In the genomic region with DNA sequence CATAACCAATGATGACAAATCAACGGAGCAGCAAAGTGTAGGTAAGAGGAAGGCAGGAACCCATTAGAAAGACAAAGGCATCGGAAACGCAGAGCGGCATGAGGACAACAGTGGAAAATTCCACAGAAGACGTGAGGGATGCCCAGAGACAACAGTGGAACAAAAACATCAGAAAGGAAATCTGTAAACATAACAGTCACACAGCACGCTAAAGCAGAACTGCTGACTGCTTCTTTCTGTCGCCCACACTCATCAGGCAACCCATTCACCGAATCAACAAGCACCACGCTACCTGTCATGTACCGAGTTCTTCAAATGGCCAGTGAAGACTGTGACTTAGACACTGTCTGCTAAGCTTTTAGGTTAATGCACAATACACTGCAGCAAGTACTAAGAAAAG, we compare ENCODE assay signal across 21 mouse cellular contexts. TPM values are rescaled to one million over a fixed set of nuclear protein-coding genes. Genes with fewer than 3 reads are reported as not detected.
DNase-seq lines count a peak whose midpoint lies in the region; ATAC-seq lines count a peak whose summit lies in the region.
"Had no signal": no experiment of that assay in that cellular context is flagged by ENCODE, and none has a peak within 500 bp of the region (broad histone marks: within the 10 kb centered on the region; RNA-seq: fewer than 3 reads in every experiment).

No protein-coding gene starts in this region.

- DNase-seq in retina, embryonic 14.5 days (ENCODE audit: low spot score): peak; percentile 21
- DNase-seq in heart, postnatal 4 days: no peak
- no peak for DNase-seq in left cerebral cortex, adult 18-20 months (ENCODE audit: low spot score in 2 of 2)
- DNase-seq in left cerebral cortex, adult 9 months (ENCODE audit: low spot score in 2 of 2): no peak
- DNase-seq: adrenal gland, postnatal 10 days; adrenal gland, postnatal 36 days; cerebellum, adult 18-20 months; cerebellum, adult 9-11 months; cerebellum, postnatal 25 days; forebrain, postnatal 0 days; gastrocnemius, adult 2 months; gastrocnemius, postnatal 14 days; heart, adult 18-20 months; heart, postnatal 10 days; heart, postnatal 36 days; kidney, adult 11 months had no signal

- ATAC-seq in CD4-positive, CD25-positive, alpha-beta regulatory T cell, adult 4 months: peak; percentile 88
- ATAC-seq in activated CD4-positive, CD25-positive, alpha-beta regulatory T cell, adult 4 months: peak; percentile 70
- ATAC-seq: forebrain, embryonic 14.5 days; forebrain, postnatal 0 days; hindbrain, postnatal 0 days; intestine, embryonic 15.5 days had no signal

RNA-seq across cellular contexts. Expression of gene Scfd2, which starts 55.0 kb away (rescaled TPM):
- 10 to 100 TPM; 18.6 to 20.9 TPM for polyA plus RNA-seq in CD4-positive, CD25-positive, alpha-beta regulatory T cell, adult 4 months (2017; shearing (Covaris generic))
- polyA plus RNA-seq in activated CD4-positive, CD25-positive, alpha-beta regulatory T cell, adult 4 months (2017; shearing (Covaris generic)): 10 to 100 TPM; 18.7 to 19.3 TPM
- 10 to 100 TPM in 1 of 2 experiments, 1 to 10 TPM in 1; 9.9 to 11.9 TPM for total RNA-seq in heart, postnatal 4 days (2021)
- total RNA-seq in left cerebral cortex, adult 18-20 months (2021): 10 to 100 TPM; 25.4 to 27.2 TPM

RNA-seq across cellular contexts. Expression of gene Fip1l1, which starts 58.7 kb away (rescaled TPM):
- polyA plus RNA-seq in CD4-positive, CD25-positive, alpha-beta regulatory T cell, adult 4 months (2017; shearing (Covaris generic)): 10 to 100 TPM; 67.8 to 84.8 TPM
- polyA plus RNA-seq in activated CD4-positive, CD25-positive, alpha-beta regulatory T cell, adult 4 months (2017; shearing (Covaris generic)): 10 to 100 TPM; 72.6 to 82.9 TPM
- 10 to 100 TPM; 49.0 to 56.2 TPM for total RNA-seq in heart, postnatal 4 days (2021)
- total RNA-seq in left cerebral cortex, adult 18-20 months (2021): 10 to 100 TPM; 66.2 to 67.4 TPM
